Mouse (Mus musculus) mouse embryonic stem cell (cell line): Measurements from ENCODE around the gene Cdk18.

ENCODE experiments used
- in situ Hi-C, 2 experiments: fragments of 300-500 bp; cut with MboI; formaldehyde crosslinking; loops; 1 replicate in 1 of 2; 3 replicates in 1 of 2; pipeline ENCODE4 v1.14.3; 2019 to 2020; ENCODE audit warnings: low sequenced_read_pairs in 2 of 2, low pct_unique_long_range_greater_than_20kb in 1 of 2, mixed read lengths in 1 of 2; ENCODE audit not compliant: unreplicated experiment in 1 of 2

Cdk18 gene

DNA sequence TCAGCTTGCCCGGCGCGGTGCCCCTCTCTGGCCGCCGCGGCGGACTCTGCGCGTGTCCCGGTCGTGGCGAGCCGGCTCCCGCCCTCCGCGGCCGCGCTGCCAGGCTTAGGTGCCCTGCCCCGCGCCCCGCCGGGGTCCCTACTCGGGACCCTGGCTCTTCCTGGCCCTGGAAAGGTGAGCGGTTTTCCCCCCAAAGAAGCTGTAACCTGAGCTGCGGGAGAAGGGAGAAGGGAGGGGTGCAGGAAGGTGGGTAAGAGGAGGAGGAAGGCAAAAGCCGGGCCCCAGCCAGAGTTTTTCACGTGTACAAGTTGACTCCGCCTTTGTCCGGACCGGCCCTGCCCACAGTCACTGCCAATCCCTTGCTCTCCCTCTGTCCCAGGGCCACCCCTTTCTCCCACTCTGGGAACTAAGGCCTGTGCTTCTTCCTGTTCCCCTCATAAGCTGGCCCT is at the start of gene Cdk18:
Cdk18 (minus strand) TSS at position 269 of the 449 bp plus-strand sequence.
- in situ Hi-C loops = no loop called here

DNA sequence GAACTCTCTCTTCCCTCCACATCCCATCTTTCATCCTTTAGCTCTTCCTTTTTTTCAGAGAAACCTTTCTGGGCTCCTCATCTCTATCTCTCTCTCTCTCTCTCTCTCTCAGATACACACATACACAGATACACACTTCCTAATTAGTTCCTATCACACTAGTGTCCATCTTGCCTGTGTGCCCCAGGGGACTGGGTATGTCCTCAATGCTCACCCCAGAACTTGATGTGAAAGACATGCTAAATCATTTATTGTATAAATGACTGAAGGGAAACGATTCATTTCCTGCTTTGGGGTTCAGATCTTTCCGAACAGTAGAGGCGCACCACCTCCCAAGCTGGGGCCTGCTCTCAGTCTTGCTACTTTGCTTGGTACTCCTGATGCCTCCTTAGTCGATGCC is 49.7 kb upstream of the Cdk18 start:
- in situ Hi-C loops = no loop called here

DNA sequence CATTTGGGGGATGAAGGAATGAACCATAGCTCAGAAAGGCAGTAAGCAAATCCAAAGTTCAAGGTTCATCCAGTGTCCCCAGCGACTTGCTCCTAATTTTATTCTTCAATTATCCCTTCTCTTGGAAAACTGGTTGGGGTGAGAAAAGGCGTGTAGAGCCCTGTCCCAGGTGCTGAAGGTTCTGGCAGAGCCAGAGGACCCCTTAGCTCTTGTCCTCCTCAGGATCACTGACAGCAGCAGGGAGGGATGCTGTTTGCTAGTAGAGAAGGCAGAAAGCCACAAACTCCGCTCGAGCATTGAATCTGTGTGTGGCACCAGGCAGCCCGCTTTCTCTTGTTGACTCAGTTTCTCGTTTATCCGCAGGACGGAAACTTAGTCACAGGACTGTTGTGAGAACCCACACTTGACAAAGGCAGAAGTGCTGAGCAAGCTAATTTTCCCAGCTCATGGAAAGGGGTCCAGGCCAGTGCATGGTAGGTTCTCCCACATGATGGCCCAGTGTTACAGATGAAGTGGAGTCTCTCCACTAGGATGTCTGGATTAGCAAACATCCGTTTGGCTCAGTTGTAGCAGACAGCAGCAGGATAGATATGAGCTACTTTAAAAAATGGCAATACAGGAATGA is 49.1 kb upstream of the Cdk18 start:
- in situ Hi-C loops = no loop called here

DNA sequence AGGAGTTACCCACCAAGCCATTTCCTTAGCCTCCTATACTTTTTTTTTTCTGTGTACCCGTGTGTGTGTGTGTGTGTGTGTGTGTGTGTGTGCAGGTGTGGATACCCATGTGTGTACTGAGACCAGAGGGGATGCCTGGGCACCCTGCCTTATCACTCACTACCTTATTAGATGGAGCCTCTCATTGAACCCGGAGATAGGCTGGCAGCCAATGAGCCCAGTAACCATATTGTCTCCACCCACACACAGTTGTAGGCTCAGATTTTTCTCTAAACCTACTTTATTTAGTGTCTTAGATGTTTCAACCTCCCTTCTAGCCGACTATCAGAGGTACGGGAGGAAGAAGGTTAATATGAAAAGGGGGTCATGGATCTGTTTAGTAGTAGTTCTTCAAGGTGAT is 46.8 kb upstream of the Cdk18 start:
- in situ Hi-C loops = no loop called here

DNA sequence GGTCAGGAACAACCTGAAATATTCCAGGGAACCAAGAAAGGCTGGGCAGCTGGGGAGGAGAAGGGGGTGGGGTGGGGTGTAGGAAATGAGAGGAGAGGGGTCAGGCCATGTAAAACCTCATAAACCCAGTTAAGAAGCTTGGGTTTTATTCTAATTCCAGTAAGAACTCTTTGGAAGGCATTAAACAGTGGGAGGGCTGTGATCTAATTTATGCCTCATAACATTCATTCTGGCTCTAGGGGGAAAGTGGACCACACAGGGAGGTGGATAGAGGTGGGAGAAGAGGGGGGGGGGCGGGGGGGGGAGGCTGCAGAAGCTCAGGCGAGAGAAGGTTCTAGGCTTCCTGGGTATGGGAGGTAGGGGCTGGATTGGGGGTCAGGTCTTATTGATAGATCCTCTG is 32.1 kb upstream of the Cdk18 start:
- in situ Hi-C loops = no loop called here

DNA sequence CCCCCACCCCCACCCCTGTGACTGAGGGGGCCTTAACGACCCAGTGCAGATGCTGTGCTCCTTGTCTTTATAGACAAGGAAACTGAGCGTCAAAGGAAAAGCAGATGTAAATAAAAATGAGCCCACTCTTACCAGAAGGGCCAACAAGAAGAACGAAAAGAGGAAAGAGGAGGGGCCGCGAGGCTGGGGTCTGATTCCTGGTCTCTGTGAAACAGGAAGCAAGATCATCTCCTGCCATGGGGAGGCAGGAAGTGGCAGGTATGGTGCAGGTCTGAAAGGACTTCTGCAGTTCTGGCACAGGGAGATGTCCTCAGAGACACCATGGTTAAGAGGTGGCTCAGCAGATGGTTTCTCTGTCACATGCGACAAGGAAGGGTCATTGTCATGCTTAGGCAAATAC is 31.2 kb upstream of the Cdk18 start:
- in situ Hi-C loops = no loop called here

DNA sequence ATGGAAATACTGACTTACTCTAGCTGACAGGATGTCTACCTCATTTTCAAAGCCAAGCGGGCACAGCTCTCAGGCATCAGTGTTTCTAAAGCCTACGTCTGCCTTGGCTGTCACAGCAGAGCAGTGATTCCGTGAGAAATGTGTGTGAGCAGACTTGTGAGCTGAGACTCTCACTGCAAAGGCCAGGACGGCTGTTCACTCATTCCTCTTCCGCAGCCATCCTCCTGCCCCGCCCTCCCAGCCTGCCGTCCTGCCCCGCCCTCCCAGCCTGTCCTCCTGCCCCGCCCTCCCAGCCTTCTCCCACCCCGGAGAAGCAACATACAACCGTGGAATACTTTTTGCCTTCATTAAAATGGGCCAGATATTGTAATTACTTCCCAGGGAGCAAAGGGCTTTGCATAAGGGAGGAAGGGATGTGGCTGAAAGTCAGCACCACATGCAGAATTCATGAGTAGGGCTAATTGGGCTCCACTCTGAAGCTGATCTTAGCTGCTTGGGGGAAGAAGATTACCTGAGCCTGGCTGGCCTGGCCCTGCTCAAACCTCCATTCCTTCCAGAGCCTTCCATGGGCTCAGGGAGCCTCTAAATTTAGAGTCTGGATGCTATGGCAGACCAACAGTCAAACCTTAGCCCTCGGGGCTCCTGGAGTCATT is 28.8 kb upstream of the Cdk18 start:
- in situ Hi-C loops = no loop called here

DNA sequence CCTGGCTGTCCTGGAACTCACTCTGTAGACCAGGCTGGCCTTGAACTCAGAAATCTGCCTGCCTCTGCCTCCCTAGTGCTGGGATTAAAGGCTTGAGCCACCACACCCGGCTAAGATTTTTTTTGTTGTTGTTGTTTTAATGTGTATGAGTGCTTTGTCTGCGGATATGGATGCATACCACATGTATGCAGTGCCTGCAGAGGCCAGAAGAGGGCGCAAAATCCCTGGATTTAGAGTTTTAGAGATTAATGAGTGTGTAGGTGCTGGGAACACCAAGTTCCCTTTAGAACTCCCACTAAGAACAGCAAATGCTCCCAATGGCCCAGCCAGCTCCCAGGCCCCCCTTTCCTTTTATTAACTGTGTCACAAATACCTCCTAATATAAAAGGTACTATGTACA is 26.4 kb upstream of the Cdk18 start:
- in situ Hi-C loops = no loop called here

DNA sequence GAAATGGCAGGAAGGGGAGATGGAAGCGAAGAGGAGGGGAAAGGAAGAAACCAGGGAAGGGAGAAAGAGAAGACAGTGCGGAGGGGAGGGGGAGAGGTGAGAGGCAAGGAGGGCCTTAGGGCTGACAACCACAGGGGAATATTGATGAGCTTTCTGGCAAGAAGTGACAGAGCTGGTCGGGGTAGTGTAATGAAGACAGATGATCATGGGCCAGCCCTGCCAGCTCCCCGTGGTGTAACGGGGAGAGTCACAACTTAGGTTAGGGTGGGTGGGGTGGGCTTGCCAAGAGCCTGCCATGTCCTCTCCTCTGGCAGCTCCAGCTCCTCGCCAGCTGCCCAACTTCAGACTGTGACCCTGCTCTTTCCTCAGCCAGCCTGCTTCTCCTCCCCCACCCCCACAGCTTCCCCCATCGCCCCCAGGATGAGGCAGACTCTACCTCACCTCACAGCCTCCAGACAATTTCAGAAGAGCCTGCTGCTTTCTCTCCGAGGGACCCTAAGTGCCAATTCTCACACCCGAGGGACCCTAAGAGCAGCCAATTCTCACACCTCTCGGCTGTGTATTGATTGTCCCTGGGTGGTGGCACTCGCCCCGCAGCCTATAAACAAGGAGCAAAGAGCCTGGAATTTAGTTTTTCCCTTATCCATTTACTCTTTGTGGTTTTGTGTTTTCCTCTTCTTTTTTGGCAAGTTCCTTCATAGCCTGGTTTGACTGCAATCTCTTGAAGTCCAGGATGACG is 25.5 kb upstream of the Cdk18 start:
- in situ Hi-C loops = loop anchor here (5.0 kb wide), 2 partner anchors 52 to 142 kb away; no protein-coding TSS in a partner anchor

DNA sequence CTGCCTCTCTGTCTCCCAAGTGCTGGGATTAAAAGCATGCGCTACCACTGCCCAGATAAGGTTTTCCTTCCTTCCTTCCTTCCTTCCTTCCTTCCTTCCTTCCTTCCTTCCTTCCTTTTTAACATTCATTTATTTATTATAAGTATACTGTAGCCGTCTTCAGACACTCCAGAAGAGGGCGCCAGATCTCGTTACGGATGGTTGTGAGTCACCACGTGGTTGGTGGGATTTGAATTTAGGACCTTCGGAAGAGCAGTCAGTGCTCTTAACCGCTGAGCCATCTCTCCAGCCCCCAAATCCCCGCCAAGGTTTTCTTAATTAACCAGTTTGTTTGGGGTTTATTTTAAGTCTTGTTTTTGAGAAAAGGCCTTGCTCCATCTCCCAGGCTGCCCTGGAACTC is 23.1 kb upstream of the Cdk18 start:
- in situ Hi-C loops = loop anchor here (5.0 kb wide), 2 partner anchors 55 to 145 kb away; no protein-coding TSS in a partner anchor

DNA sequence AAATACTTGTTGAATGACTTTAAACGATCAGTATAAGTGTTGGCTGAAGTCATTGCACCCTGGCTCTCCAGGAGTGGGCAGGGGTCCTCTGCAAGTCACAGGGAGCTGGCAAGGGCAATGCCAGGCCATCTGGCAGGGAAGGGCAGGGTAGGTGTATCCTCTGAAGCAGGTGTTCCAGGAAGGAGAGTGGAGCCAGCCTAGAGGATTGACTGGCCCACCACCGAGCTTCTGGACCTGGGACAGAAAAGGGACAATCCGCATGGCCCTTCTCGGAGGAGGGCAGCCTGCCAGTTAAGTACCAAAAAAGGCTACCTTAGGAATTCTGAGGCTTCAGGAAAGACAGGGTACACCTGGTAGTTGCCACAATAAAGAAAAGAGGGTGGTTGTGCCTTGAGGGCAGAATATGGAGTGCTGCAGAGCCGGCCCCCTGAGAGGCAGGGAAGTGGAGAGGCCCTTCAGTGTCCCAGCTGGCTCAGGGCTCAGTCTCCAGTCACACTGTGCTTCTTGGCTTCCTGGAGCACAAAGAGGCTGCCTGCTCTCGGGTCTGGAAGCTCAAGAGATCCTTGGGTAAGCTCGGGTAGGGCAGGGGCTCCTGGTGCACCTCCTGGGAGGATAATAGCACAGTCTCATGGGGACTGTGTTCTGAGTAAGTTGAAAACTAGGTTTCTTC is 21.9 kb upstream of the Cdk18 start:
- in situ Hi-C loops = loop anchor here (5.0 kb wide), 2 partner anchors 56 to 146 kb away; no protein-coding TSS in a partner anchor

DNA sequence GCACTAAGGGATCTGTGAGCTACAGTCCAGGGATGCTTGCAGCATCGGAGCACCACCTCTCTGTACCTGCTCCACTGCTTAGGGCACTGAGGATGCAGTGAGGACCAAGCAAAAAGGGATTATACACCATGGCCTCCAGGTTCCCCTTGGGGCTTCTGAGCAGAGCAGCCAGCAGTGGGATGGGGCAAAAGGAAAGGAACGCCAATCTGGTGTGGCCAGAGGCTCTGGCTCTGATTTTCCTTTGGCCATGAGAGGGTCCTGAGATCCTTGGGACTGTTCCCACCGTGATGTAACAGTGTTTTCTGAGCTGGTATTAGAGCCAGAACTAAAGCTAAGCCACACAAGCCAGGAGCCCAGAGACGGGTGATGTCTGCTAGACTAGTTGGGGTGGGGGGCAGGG is 20.2 kb upstream of the Cdk18 start:
- in situ Hi-C loops = loop anchor here (5.0 kb wide), 3 partner anchors 37 to 148 kb away; no protein-coding TSS in a partner anchor

DNA sequence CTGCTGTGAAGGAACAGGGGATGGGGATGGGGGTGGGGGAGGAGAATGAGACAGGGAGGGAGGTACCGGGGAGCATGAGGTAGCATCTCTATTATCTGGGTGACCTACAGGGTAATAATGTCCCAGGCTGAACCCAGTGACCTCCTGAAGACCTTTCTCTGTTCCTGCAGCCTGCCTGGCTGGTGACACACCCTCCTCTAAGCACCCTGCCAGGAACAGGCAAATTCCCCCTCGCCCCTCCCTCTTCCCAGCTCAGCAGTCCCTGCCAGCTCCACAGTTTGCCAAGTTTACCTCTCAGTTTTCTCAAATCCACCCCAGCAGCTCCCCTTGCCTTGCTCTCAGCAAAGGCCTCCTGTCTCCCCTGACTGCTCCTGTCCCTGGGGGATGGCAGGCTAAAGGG is 19.3 kb upstream of the Cdk18 start:
- in situ Hi-C loops = loop anchor here (5.0 kb wide), 1 partner anchor 36 kb away; no protein-coding TSS in a partner anchor

DNA sequence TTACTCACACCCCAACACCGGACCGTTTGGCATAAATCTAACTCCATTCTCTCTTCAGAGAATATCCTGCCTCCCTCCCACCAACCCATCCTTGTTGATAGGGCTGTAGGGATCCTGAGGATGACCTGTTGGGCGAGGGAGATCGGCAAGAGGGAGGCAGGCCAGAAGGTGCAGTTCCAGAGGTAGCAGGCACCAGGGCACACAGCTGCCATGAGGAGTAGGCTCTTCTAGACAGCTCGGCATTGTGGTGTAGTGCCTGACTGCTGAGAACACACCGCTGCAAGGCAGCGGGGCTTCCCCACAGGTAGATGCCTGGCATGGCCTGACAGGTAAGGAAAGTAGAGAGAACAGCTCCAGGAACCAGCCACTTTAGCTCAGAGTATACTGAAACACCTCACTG is 18.3 kb upstream of the Cdk18 start:
- in situ Hi-C loops = loop anchor here (5.0 kb wide), 1 partner anchor 36 kb away; no protein-coding TSS in a partner anchor

DNA sequence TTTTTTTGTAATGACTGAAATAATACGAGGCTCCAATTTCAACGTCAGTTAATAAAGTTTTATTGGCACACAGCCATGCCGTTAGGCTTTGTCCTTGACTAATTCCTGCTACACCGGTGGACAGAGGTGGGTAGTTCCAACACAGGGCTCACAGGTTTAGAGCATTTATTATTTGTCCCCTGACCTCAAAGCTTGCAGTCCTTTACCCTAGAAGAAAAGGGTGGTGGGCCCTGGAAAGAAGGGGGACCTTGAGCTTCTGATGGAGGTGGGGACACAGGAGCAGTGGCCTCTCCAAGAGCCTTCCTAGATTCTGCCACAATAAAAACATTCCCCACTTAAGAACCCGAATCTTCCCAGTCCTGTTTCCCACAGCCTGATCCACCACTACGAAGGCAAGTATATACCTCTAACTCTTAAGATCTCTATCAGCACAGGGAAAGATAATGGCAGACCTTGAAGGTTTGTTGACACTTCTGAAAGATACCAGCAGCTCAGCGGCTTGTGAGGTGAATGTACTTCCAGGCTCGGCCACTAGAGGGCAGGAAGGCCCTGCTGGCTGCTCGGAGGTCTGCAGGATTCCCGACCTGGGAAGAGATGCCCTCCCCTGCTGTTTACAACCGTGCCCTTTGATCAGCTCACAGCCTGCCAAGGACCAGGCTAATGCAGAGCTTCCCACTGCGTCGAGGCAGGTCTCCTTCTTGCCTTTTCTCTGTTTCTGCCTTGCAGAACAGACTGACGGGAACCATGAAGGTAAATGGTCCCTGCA is 17.7 kb upstream of the Cdk18 start:
- in situ Hi-C loops = loop anchor here (5.0 kb wide), 1 partner anchor 35 kb away; no protein-coding TSS in a partner anchor

DNA sequence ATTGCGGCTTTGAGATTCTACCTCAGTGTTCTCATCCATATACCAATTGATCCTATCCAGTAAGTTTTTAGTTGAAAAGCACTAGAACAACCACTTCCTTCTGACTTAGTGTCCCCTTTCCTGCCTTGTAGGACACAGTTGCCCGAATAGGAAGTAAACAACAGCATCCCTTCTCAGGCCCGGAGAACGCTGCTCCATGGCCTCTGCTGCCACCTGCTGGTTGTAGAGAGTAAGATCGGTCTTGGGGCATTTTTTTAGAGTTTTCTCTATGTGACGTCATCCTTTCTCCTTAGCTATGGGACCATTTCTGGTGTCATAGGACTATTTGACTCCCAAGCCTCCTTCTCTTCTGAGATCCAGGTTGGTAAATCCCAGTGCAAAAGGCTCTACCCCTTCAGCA is 16.3 kb upstream of the Cdk18 start:
- in situ Hi-C loops = loop anchor here (5.0 kb wide), 1 partner anchor 33 kb away; no protein-coding TSS in a partner anchor

DNA sequence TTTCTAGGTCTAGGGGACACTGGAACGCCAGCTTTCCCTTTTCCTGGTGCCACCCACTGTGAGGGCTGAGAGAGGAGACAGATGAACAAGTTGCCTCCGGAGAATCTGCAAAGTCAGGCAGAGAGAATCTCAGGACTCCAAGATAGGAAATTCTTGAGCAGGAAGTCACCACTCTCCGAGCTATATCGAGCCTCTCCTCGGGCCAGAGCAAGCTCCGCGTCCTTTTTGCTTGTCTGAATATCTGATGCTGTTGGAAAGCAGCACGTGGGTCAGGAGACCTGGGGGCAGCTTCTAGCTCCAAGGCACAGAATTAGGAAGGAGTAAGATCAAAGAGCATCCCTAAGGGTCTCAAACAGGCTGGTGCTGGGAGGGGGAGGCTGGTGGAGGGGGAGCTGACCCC is 14.2 kb upstream of the Cdk18 start:
- in situ Hi-C loops = no loop called here

DNA sequence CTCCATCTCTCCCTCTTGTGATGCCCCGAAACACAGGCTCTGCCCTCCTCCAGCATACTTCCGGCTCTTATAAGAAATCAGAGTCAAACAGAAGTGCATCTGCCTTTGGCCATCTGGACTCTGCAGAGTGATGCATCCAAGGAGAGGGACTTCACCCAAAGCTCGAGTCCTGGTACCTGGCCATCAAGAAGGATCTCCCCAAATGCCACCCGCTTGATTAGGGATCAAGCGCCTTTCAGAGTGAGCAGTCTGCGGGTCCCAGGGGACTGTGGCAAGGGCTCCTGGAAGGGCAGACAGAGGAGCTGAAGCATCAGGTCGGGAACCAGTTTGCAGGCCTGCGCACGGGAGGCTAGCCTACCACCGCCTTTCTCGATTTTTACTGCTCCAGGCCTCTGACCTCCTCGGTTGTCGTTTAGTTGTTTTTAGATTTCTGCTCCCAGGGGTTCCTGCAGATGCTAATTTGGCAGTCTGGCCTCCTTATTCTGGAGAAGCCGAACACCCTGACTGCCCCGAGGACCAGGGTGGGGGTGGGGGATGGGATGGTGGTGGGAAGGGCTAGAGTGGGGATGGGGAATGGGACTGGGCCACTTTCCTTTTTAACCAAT is 13.7 kb upstream of the Cdk18 start:
- in situ Hi-C loops = no loop called here
